Mouse (Mus musculus): ENCODE results near the gene Rin2. TPM values are rescaled to one million over a fixed set of nuclear protein-coding genes. Genes with fewer than 3 reads are reported as not detected.

Gene Rin2
- polyA plus RNA-seq, 1 experiment, result 6.3 TPM

DNA sequence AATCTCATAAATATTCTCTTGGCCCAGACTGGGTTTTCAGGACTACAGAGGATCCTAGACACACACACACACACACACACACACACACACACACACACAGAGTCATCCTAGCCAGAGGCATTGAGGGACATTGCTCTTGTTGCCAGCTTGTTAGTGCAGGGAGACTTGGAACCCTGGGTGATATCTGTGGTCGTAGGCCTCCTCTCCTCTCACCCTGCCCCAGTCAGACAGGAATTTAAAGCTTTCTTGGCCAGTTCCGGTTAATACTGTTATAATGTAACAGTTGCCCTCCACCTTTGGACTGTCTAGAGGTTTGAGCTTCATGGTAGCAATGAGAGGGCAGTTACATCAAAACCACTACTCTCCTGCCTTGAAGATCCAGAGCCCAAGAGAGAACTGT is 152.9 kb downstream of the Rin2 start:
- WGBS, result 20% methylated on average over 2 of the region's 2 CpGs
- H3K27ac ChIP-seq (ENCODE audit: insufficient read depth, low read depth, low read length), result peak overlapping the region; percentile 17; the same call in 1 of the 2 replicates
- peaks cover 22% of the 10 kb centered on the region for H3K4me1 ChIP-seq (ENCODE audit: control insufficient read depth, insufficient read depth, insufficient read length, low read length)
- TF ChIP-seq CTCF (IDR thresholded peaks at IDR 0.05; ENCODE audit: extremely low read depth, insufficient read length, insufficient replicate concordance, low read depth, low read length), result no peak
- TF ChIP-seq POLR2A (IDR thresholded peaks at IDR 0.05; ENCODE audit: low read depth, low read length), result no peak
- H3K27me3 ChIP-seq (ENCODE audit: control insufficient read depth, insufficient read depth, low read length), result no peaks in the 10 kb centered on the region
- H3K36me3 ChIP-seq (ENCODE audit: control insufficient read depth, insufficient read depth, low read length), result no peaks in the 10 kb centered on the region
- H3K4me3 ChIP-seq (ENCODE audit: low read depth, low read length), result no peak overlapping the region

DNA sequence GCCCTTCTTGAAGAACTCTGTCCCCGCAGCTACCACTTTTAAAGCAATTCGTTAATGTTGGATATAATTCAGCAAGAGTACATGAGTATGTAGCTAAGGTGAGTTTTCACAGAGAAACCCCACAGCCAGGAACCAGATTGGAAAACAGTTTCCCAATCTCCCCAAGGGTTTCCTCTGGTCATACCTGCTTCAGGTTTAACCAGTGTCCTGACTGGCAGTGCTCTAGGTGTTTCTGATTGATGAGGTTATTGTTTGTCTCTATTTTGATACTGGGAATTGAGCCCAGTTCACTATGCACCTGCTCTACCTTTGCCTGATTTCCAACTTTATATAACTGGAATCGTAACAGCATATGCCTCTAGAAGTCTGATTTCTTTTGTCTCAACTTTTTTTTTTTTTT is 153.6 kb downstream of the Rin2 start:
- Histone ChIP-seq H3K36me3 (ENCODE audit: control insufficient read depth, insufficient read depth, low read length) (no peaks in the 10 kb centered on the region), H3K4me1 (ENCODE audit: control insufficient read depth, insufficient read depth, insufficient read length, low read length) (peaks cover 23% of the 10 kb centered on the region), H3K27me3 (ENCODE audit: control insufficient read depth, insufficient read depth, low read length) (no peaks in the 10 kb centered on the region), H3K4me3 (ENCODE audit: low read depth, low read length) (no peak overlapping the region), H3K27ac (ENCODE audit: insufficient read depth, low read depth, low read length) (0 out of 2 replicates have a peak overlapping the region, but pooled peaks have one; percentile 15)
- WGBS, result 44% methylated on average over 3 of the region's 3 CpGs
- no peak for TF ChIP-seq CTCF (IDR thresholded peaks at IDR 0.05; ENCODE audit: extremely low read depth, insufficient read length, insufficient replicate concordance, low read depth, low read length)
- TF ChIP-seq POLR2A (IDR thresholded peaks at IDR 0.05; ENCODE audit: low read depth, low read length), result no peak

DNA sequence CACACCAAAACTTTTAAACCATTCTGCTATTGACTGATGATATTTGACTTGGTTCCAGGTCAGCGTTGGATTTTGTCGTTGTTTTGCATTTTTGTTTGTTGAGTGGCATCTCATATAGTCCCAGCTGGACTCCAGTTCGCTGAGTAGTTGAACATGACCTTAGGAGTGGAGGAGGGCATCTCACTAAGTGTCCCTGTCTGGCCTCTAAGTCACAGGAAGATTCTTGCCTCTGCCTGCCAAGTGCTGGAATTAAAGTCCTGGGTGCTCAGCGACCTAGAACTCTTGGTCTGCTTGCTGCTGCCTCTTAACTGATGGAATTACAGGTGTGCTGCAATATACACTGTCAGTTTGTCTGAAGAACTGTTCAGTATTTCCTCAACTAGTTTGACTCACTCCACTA is 154.2 kb downstream of the Rin2 start:
- no peaks in the 10 kb centered on the region for H3K36me3 ChIP-seq (ENCODE audit: control insufficient read depth, insufficient read depth, low read length)
- no peak for TF ChIP-seq POLR2A (IDR thresholded peaks at IDR 0.05; ENCODE audit: low read depth, low read length)
- no peak for TF ChIP-seq CTCF (IDR thresholded peaks at IDR 0.05; ENCODE audit: extremely low read depth, insufficient read length, insufficient replicate concordance, low read depth, low read length)
- 60% methylated on average over 4 of the region's 4 CpGs for WGBS

DNA sequence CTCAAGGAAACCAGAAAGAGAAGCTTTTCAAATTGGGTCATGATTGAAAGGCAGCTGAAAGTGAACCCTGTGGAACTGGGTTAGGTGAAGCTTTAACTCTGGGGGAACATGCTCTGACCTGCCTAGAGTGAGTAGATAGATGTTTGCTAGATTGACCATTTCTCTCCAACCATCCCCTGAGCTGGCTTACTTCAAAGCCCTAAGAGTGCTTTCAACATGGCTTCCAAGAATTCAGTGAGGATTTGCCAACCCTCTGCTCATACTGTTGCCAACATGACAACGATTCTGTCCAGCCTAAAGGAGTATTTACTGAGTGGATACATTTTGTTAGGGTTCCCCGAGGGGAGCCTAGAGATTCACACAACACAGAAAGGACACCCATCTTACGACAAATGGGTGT is 155.4 kb downstream of the Rin2 start:
- no peaks in the 10 kb centered on the region for H3K36me3 ChIP-seq (ENCODE audit: control insufficient read depth, insufficient read depth, low read length)
- no peak overlapping the region for H3K4me3 ChIP-seq (ENCODE audit: low read depth, low read length)
- 83% methylated on average over 3 of the region's 3 CpGs for WGBS
- no peak overlapping the region for H3K27ac ChIP-seq (ENCODE audit: insufficient read depth, low read depth, low read length)
- no peak for TF ChIP-seq CTCF (IDR thresholded peaks at IDR 0.05; ENCODE audit: extremely low read depth, insufficient read length, insufficient replicate concordance, low read depth, low read length)
- TF ChIP-seq POLR2A (IDR thresholded peaks at IDR 0.05; ENCODE audit: low read depth, low read length), result no peak
- H3K4me1 ChIP-seq (ENCODE audit: control insufficient read depth, insufficient read depth, insufficient read length, low read length), result peaks cover 22% of the 10 kb centered on the region
- H3K27me3 ChIP-seq (ENCODE audit: control insufficient read depth, insufficient read depth, low read length), result no peaks in the 10 kb centered on the region

More for the DNA sequence above, 154.2 kb downstream of the Rin2 start:
- Histone ChIP-seq H3K4me1 (ENCODE audit: control insufficient read depth, insufficient read depth, insufficient read length, low read length) (peaks cover 22% of the 10 kb centered on the region), H3K27ac (ENCODE audit: insufficient read depth, low read depth, low read length) (no peak overlapping the region), H3K4me3 (ENCODE audit: low read depth, low read length) (no peak overlapping the region), H3K27me3 (ENCODE audit: control insufficient read depth, insufficient read depth, low read length) (no peaks in the 10 kb centered on the region)

DNA sequence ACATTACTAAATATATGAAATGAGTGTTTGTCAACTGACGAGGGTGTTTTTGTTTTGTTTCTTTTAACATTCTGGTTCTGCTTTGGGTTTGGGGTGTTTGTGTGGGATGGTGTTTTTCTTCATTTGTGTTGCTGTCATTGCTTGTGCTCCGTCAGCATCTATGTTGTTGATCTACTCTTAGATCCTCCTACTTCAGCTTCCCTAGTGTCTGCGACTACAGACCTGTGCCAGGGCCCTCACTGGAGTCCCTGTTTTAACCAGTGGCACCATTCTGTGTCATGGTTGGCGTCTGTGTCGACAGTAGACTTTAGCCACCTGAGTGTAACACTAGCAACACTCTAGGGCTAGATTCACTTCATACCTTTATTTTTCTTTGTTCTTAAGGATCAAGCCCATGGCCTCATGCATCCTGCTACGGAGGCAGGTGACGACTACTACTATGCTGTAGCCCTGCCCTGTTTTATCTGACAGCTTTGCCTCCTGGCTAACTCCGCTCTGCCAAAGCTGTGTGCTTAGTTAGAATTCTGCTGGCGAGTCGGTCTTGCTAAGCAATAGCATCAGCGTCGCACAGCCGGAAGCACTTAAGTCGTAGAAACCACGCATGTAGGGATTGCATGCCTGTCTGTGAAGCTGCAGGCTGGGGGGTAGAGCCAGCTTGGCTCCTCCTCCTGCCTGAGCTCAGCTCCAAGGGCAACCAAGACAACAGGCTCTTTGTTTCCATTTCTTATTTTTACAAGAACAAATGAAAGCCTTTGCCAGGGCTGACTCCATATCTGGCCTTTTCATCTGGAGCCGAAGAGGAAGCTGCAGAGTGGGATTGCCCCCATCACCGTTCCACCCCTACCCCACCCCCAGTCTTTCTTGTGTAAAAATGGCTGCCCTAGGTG is 157.2 kb downstream of the Rin2 start:
- H3K4me1 ChIP-seq (ENCODE audit: control insufficient read depth, insufficient read depth, insufficient read length, low read length), result peaks cover 25% of the 10 kb centered on the region
- TF ChIP-seq POLR2A (IDR thresholded peaks at IDR 0.05; ENCODE audit: low read depth, low read length) (no peak), CTCF (IDR thresholded peaks at IDR 0.05; ENCODE audit: extremely low read depth, insufficient read length, insufficient replicate concordance, low read depth, low read length) (no peak)
- WGBS, result 14% methylated on average over 17 of the region's 17 CpGs
- no peaks in the 10 kb centered on the region for H3K36me3 ChIP-seq (ENCODE audit: control insufficient read depth, insufficient read depth, low read length)
- peak overlapping the region; percentile 83 for H3K27ac ChIP-seq (ENCODE audit: insufficient read depth, low read depth, low read length)
- peak overlapping the region; percentile 36 for H3K4me3 ChIP-seq (ENCODE audit: low read depth, low read length)
- no peaks in the 10 kb centered on the region for H3K27me3 ChIP-seq (ENCODE audit: control insufficient read depth, insufficient read depth, low read length)

DNA sequence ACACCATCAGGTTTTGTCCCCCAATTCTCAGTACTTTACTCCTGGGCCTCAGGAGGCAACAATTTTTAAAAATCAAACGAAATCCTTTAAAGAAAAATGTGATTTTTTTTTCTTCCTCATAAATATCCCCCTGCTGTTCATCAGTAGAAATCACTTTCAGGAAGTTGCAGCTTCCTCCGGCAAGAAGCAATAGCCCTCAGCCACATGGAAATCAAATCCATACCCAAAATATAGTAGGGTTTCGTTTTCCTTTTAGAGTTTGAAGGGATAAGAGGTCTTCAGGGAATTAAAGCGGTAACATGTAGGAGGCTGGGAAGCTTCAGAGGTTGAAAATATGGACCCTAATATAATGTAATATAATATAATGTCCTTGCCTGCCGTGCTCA is 157.8 kb downstream of the Rin2 start:
- Histone ChIP-seq H3K27ac (ENCODE audit: insufficient read depth, low read depth, low read length) (0 out of 2 replicates have a peak overlapping the region, but pooled peaks have one; percentile 83), H3K4me3 (ENCODE audit: low read depth, low read length) (no peak overlapping the region), H3K36me3 (ENCODE audit: control insufficient read depth, insufficient read depth, low read length) (no peaks in the 10 kb centered on the region), H3K4me1 (ENCODE audit: control insufficient read depth, insufficient read depth, insufficient read length, low read length) (peaks cover 20% of the 10 kb centered on the region), H3K27me3 (ENCODE audit: control insufficient read depth, insufficient read depth, low read length) (no peaks in the 10 kb centered on the region)
- WGBS, result 35% methylated on average over 5 of the region's 5 CpGs
- no peak for TF ChIP-seq POLR2A (IDR thresholded peaks at IDR 0.05; ENCODE audit: low read depth, low read length)
- no peak for TF ChIP-seq CTCF (IDR thresholded peaks at IDR 0.05; ENCODE audit: extremely low read depth, insufficient read length, insufficient replicate concordance, low read depth, low read length)

DNA sequence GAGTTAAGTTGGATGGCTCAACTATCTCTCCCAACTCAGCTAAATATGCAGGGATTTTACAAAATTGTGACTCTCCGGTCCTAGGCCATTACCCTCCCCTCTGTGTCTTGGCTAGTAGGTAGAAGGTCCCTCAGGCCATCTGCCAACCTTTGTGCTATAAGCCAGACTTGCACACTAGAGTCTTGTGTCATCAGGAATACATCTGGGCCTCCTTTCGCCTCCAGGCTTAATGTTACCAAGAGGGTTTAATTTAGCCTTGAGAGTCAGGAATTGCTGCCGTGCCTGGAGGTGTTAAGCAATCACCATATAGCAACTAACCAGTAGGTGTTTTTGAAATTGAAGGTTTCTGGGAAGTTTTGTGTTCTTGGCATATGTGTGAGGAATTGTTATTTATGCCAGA is 158.3 kb downstream of the Rin2 start:
- Histone ChIP-seq H3K4me1 (ENCODE audit: control insufficient read depth, insufficient read depth, insufficient read length, low read length) (peaks cover 18% of the 10 kb centered on the region), H3K36me3 (ENCODE audit: control insufficient read depth, insufficient read depth, low read length) (no peaks in the 10 kb centered on the region), H3K27me3 (ENCODE audit: control insufficient read depth, insufficient read depth, low read length) (no peaks in the 10 kb centered on the region), H3K27ac (ENCODE audit: insufficient read depth, low read depth, low read length) (0 out of 2 replicates have a peak overlapping the region, but pooled peaks have one; percentile 83), H3K4me3 (ENCODE audit: low read depth, low read length) (no peak overlapping the region)
- TF ChIP-seq POLR2A (IDR thresholded peaks at IDR 0.05; ENCODE audit: low read depth, low read length) (no peak), CTCF (IDR thresholded peaks at IDR 0.05; ENCODE audit: extremely low read depth, insufficient read length, insufficient replicate concordance, low read depth, low read length) (no peak)
- WGBS, result 89% methylated on average over 3 of the region's 3 CpGs

All from small intestine, adult 2 months (tissue).